Mouse (Mus musculus) cerebellum, adult 2 months (tissue): ENCODE results near the gene Xpnpep3.

Experiments used
- CTCF ChIP-seq: fragments of 200-500 bp; IDR thresholded peaks from 2 replicates; pipeline ENCODE4 v1.5.1; 2011; ENCODE audit warnings: low read depth, mild to moderate bottlenecking, control low read depth, low read length, moderate library complexity, borderline replicate concordance; ENCODE audit not compliant: insufficient read depth
- POLR2A ChIP-seq: fragments of 200-500 bp; IDR thresholded peaks from 2 replicates; pipeline ENCODE4 v1.6.1; 2011; ENCODE audit warnings: low read length, control low read depth, borderline replicate concordance; ENCODE audit not compliant: insufficient read depth

- TF ChIP-seq POLR2A (no peak), CTCF (no peak)
These were observed 671 bp upstream of the Xpnpep3 start for GRCm38 (mm10) chr15:81399297-81399637.
